Mouse (Mus musculus): ENCODE data around the gene Fcgr1.

The Fcgr1 gene

GRCm38 (mm10) chr3:96269511-96270474 lies 24.0 kb downstream of the Fcgr1 start, which contains the start of gene Hist2h2bb:
TSS of gene Hist2h2bb (plus strand) at chr3:96269752.
- DNase-seq, result peak; percentile 94

- peak; percentile 36 for DNase-seq
Observed at GRCm38 (mm10) chr3:96268776-96269378, 24.9 kb downstream of the Fcgr1 start.

- peak; percentile 87 for DNase-seq
Observed at GRCm38 (mm10) chr3:96268051-96268775, 25.6 kb downstream of the Fcgr1 start, which contains the start of gene Hist2h3b. TSS of gene Hist2h3b (plus strand) at chr3:96268654.

- no peak for DNase-seq
Observed at GRCm38 (mm10) chr3:96267541-96267940, 26.2 kb downstream of the Fcgr1 start.

- DNase-seq, result peak; percentile 50
Observed at GRCm38 (mm10) chr3:96266132-96266710, 27.5 kb downstream of the Fcgr1 start.

GRCm38 (mm10) chr3:96264404-96264949 lies 29.3 kb downstream of the Fcgr1 start:
- no peak for DNase-seq

GRCm38 (mm10) chr3:96263558-96264403 lies 30.0 kb downstream of the Fcgr1 start:
- peak; percentile 54 for DNase-seq

- DNase-seq, result peak; percentile 94
Observed at GRCm38 (mm10) chr3:96262979-96263550, 30.7 kb downstream of the Fcgr1 start, which contains the start of gene Hist2h4. TSS of gene Hist2h4 (minus strand) at chr3:96263311.

GRCm38 (mm10) chr3:96262216-96262875 lies 31.4 kb downstream of the Fcgr1 start:
- peak; percentile 87 for DNase-seq

- no peak for DNase-seq
Observed at GRCm38 (mm10) chr3:96261623-96262022, 32.1 kb downstream of the Fcgr1 start.

GRCm38 (mm10) chr3:96260220-96260619 lies 33.5 kb downstream of the Fcgr1 start:
- DNase-seq, result no peak

- no peak for DNase-seq
Observed at GRCm38 (mm10) chr3:96257190-96257589, 36.6 kb downstream of the Fcgr1 start.

- no peak for DNase-seq
Observed at GRCm38 (mm10) chr3:96255926-96256593, 37.7 kb downstream of the Fcgr1 start.

- peak; percentile 84 for DNase-seq
Observed at GRCm38 (mm10) chr3:96254683-96255355, 39.0 kb downstream of the Fcgr1 start.

- DNase-seq, result no peak
Observed at GRCm38 (mm10) chr3:96251787-96252186, 42.0 kb downstream of the Fcgr1 start.

- DNase-seq, result no peak
Observed at GRCm38 (mm10) chr3:96250890-96251289, 42.9 kb downstream of the Fcgr1 start.

- DNase-seq, result no peak
Observed at GRCm38 (mm10) chr3:96249034-96249345, 44.8 kb downstream of the Fcgr1 start.

GRCm38 (mm10) chr3:96248141-96249033 lies 45.4 kb downstream of the Fcgr1 start:
- DNase-seq, result no peak
